Mouse (Mus musculus): ENCODE data around the gene Kdm3a.

Kdm3a gene

GRCm38 (mm10) chr6:71579478-71579877 is 53.3 kb downstream of the Kdm3a start:
- DNase-seq (ENCODE audit: low spot score in 2 of 2): no peak

GRCm38 (mm10) chr6:71575359-71575758 is 57.4 kb downstream of the Kdm3a start:
- DNase-seq (ENCODE audit: low spot score in 2 of 2): no peak

GRCm38 (mm10) chr6:71569025-71569424 is 63.8 kb downstream of the Kdm3a start:
- DNase-seq (ENCODE audit: low spot score in 2 of 2): no peak

- no peak for DNase-seq (ENCODE audit: low spot score in 2 of 2)
These were observed 64.2 kb downstream of the Kdm3a start for GRCm38 (mm10) chr6:71568616-71569015.

GRCm38 (mm10) chr6:71556826-71557225 is 76.0 kb downstream of the Kdm3a start:
- DNase-seq (ENCODE audit: low spot score in 2 of 2): no peak

GRCm38 (mm10) chr6:71555507-71555951 is 77.3 kb downstream of the Kdm3a start:
- DNase-seq (ENCODE audit: low spot score in 2 of 2): no peak

- DNase-seq (ENCODE audit: low spot score in 2 of 2): peak; percentile 93 to 94
These were observed 88.9 kb downstream of the Kdm3a start, which contains the start of gene Chmp3 for GRCm38 (mm10) chr6:71543686-71544499. Chmp3 (plus strand) TSS chr6:71543797.

Data from frontal cortex, postnatal 10 days (tissue).